Mouse (Mus musculus) liver, postnatal 0 days (tissue): ENCODE results near the gene Gm10961.

Experiments
- CTCF ChIP-seq: sonication (generic); IDR thresholded peaks from 2 replicates; pipeline ENCODE4 v1.5.1; 2016; ENCODE audit warnings: antibody characterized with exemption, low read depth
- EP300 ChIP-seq: IDR thresholded peaks from 2 replicates; pipeline ENCODE4 v1.6.1; 2016; ENCODE audit warnings: antibody characterized with exemption, low read depth, mild to moderate bottlenecking

GRCm38 (mm10) chr3:107594662-107595263, 36.4 kb upstream of the Gm10961 start, which contains the start of gene Alx3:
- no peak for TF ChIP-seq CTCF
- no peak for TF ChIP-seq EP300
